Mouse (Mus musculus): ENCODE data around the gene Zbbx. TPM values are rescaled to one million over a fixed set of nuclear protein-coding genes. Genes with fewer than 3 reads are reported as not detected.

Gene Zbbx
- 0.31 and 0.71 TPM in 2 replicates for polyA plus RNA-seq (2014; fragmentation: Nextera tagmentation; extraction: Ambion mirVana)

DNA sequence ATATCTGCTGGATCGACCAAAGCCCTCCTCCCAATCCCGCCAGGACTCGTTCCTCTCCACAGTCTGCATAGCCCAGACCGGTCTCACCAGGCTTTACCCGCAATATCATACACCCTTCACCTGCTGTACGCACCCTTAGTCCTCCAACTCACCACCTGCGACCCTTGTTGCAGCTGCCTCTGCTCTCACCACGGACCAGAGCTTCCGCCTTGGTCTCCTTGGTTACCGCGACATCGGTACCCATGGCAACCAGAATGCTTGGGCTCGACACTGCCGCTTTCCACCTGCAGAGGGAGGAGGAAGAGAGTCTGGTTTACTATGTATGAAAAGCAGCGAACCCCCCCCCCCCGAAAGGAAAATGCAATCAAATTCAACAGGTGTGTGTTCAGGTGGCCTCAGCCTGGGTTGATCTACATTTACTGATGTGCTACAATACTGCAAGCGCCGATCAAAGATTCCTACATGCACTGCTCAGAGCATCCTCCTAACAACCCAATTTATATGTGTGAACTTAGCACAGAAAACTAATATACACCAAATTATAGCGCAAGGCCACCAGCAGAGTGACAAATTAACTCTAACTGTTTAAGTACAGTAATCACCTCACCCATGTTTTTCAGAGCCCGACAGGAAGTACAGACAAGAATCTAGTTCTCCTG is at the start of gene Zbbx:
Gene Zbbx (minus strand): TSS at position 197 of the 659 bp plus-strand sequence.
- H3K4me2 ChIP-seq (replicated peaks; ENCODE audit: low read depth, low read length), result peak within 1 kb of the TSS; percentile 40
- H3K9me3 ChIP-seq (ENCODE audit: control insufficient read depth, low read depth, low read length), result no peaks in the 10 kb centered on the region
- peak within 1 kb of the TSS; percentile 8; the same call in 1 of the 2 replicates for H3K4me3 ChIP-seq (ENCODE audit: low read depth, low read length)
- H3K27ac ChIP-seq (ENCODE audit: low read length), result no peak within 1 kb of the TSS
- H3K27me3 ChIP-seq (ENCODE audit: control insufficient read depth, insufficient read depth, low read length), result no peaks in the 10 kb centered on the region
- no peak within 1 kb of the TSS for H3K9ac ChIP-seq (replicated peaks; ENCODE audit: low read depth, low read length)
- no peaks in the 10 kb centered on the region for H3K4me1 ChIP-seq (ENCODE audit: control insufficient read depth, insufficient read depth, low read length)
- peak; percentile 89 for ATAC-seq (ENCODE audit: insufficient number of reproducible peaks, insufficient read depth, low FRiP score, low read depth)
- 14% methylated on average over 20 of the region's 20 CpGs for WGBS
- H3K36me3 ChIP-seq (ENCODE audit: control insufficient read depth, insufficient read depth, low read length), result no peaks in the 10 kb centered on the region

DNA sequence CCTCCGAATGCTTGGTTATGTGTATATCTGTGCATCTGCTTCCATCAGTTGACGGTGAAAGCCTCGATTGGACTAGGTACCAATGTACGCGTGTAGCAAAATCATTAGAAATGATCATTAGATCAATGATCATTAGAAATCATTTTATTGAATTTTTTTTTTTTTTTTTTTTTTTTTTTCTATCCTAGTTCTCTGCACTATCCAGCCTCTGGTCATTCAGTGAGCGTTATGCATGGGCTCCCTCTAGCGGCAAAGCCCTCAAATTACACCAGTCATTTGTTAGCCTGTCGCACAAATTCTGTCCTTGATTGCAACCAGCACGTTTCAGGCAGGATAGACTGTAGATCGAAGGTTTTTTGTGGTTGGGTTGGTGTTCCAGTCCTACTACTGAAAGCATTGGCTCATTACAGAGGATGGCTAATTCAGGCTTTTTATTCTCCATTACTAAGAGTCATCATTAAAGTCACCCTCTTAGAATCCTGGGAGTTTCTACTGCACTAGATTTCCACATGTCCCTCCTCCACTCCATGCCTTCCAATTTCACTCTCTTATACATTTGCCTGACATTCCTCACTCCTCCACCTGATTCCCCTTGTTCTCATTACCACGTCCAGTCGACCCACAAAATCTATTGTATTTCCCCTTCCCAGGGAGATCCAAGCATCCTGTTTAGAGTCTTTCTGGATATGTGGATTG is 38.1 kb upstream of the Zbbx start:
- H3K36me3 ChIP-seq (ENCODE audit: control insufficient read depth, insufficient read depth, low read length), result no peaks in the 10 kb centered on the region
- H3K27me3 ChIP-seq (ENCODE audit: control insufficient read depth, insufficient read depth, low read length), result no peaks in the 10 kb centered on the region
- no peaks in the 10 kb centered on the region for H3K9me3 ChIP-seq (ENCODE audit: control insufficient read depth, low read depth, low read length)
- ATAC-seq (ENCODE audit: insufficient number of reproducible peaks, insufficient read depth, low FRiP score, low read depth), result no peak
- 33% methylated on average over 12 of the region's 12 CpGs for WGBS
- no peak overlapping the region for H3K27ac ChIP-seq (ENCODE audit: low read length)
- H3K4me1 ChIP-seq (ENCODE audit: control insufficient read depth, insufficient read depth, low read length), result no peaks in the 10 kb centered on the region
- no peak overlapping the region for H3K4me3 ChIP-seq (ENCODE audit: low read depth, low read length)
- H3K9ac ChIP-seq (replicated peaks; ENCODE audit: low read depth, low read length), result no peak overlapping the region
- no peak overlapping the region for H3K4me2 ChIP-seq (replicated peaks; ENCODE audit: low read depth, low read length)

GRCm38 (mm10) chr3:75182606-75183005 is 17.8 kb upstream of the Zbbx start:
- WGBS, result 89% methylated on average over 1 of the region's 1 CpGs
- H3K4me2 ChIP-seq (replicated peaks; ENCODE audit: low read depth, low read length), result no peak overlapping the region
- no peaks in the 10 kb centered on the region for H3K36me3 ChIP-seq (ENCODE audit: control insufficient read depth, insufficient read depth, low read length)
- H3K9ac ChIP-seq (replicated peaks; ENCODE audit: low read depth, low read length), result no peak overlapping the region
- no peaks in the 10 kb centered on the region for H3K9me3 ChIP-seq (ENCODE audit: control insufficient read depth, low read depth, low read length)
- no peaks in the 10 kb centered on the region for H3K4me1 ChIP-seq (ENCODE audit: control insufficient read depth, insufficient read depth, low read length)
- no peaks in the 10 kb centered on the region for H3K27me3 ChIP-seq (ENCODE audit: control insufficient read depth, insufficient read depth, low read length)
- no peak overlapping the region for H3K4me3 ChIP-seq (ENCODE audit: low read depth, low read length)
- no peak for ATAC-seq (ENCODE audit: insufficient number of reproducible peaks, insufficient read depth, low FRiP score, low read depth)
- H3K27ac ChIP-seq (ENCODE audit: low read length), result no peak overlapping the region

DNA sequence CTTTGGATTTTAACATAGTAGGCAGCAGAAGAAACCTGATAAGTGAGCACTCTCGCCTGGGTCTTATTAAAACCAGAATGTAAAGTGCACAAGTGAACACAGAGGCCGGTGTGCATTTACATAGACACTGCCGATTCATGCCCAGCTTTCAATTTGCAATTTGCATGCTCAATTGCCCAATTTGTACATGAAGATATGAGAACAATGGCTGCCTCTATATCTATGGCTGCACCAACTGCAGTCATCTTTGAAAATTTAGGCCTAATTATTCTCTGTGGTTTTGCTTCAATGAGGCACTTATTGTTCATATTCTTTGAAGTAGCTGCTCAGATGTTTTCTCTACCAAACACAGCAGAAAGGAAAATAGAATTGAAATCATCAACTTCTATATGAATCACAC is 23.0 kb downstream of the Zbbx start:
- Histone ChIP-seq H3K4me1 (ENCODE audit: control insufficient read depth, insufficient read depth, low read length) (no peaks in the 10 kb centered on the region), H3K27ac (ENCODE audit: low read length) (no peak overlapping the region), H3K36me3 (ENCODE audit: control insufficient read depth, insufficient read depth, low read length) (no peaks in the 10 kb centered on the region), H3K9ac (replicated peaks; ENCODE audit: low read depth, low read length) (no peak overlapping the region), H3K9me3 (ENCODE audit: control insufficient read depth, low read depth, low read length) (no peaks in the 10 kb centered on the region), H3K4me2 (replicated peaks; ENCODE audit: low read depth, low read length) (no peak overlapping the region), H3K27me3 (ENCODE audit: control insufficient read depth, insufficient read depth, low read length) (no peaks in the 10 kb centered on the region), H3K4me3 (ENCODE audit: low read depth, low read length) (no peak overlapping the region)
- WGBS, result 61% methylated on average over 3 of the region's 3 CpGs
- no peak for ATAC-seq (ENCODE audit: insufficient number of reproducible peaks, insufficient read depth, low FRiP score, low read depth)

DNA sequence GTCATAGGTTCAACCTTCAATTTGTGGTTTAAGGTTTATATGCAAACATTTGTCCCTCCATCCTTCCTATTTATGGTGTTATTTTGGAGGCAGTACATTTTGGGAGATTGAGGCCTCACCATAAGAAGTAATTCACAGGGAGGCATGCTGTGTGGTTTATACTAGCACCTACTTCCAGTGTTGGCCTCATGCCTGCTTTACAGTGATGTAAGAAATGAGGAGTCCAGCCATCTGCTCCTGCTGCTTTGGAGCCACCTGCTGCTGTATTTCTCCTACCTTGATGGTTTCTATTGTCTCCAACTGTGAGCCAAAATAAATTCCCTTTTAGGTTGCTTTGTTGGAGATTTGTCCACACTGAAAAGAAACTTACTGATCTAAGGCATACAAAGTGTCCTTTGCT is 60.0 kb downstream of the Zbbx start:
- H3K4me2 ChIP-seq (replicated peaks; ENCODE audit: low read depth, low read length), result no peak overlapping the region
- H3K27me3 ChIP-seq (ENCODE audit: control insufficient read depth, insufficient read depth, low read length), result no peaks in the 10 kb centered on the region
- H3K4me3 ChIP-seq (ENCODE audit: low read depth, low read length), result no peak overlapping the region
- ATAC-seq (ENCODE audit: insufficient number of reproducible peaks, insufficient read depth, low FRiP score, low read depth), result no peak
- H3K27ac ChIP-seq (ENCODE audit: low read length), result no peak overlapping the region
- H3K9ac ChIP-seq (replicated peaks; ENCODE audit: low read depth, low read length), result no peak overlapping the region
- no peaks in the 10 kb centered on the region for H3K9me3 ChIP-seq (ENCODE audit: control insufficient read depth, low read depth, low read length)
- H3K4me1 ChIP-seq (ENCODE audit: control insufficient read depth, insufficient read depth, low read length), result no peaks in the 10 kb centered on the region
- no peaks in the 10 kb centered on the region for H3K36me3 ChIP-seq (ENCODE audit: control insufficient read depth, insufficient read depth, low read length)

GRCm38 (mm10) chr3:75085762-75086161 is 79.1 kb downstream of the Zbbx start:
- H3K4me2 ChIP-seq (replicated peaks; ENCODE audit: low read depth, low read length), result no peak overlapping the region
- no peak overlapping the region for H3K27ac ChIP-seq (ENCODE audit: low read length)
- no peaks in the 10 kb centered on the region for H3K27me3 ChIP-seq (ENCODE audit: control insufficient read depth, insufficient read depth, low read length)
- H3K4me1 ChIP-seq (ENCODE audit: control insufficient read depth, insufficient read depth, low read length), result no peaks in the 10 kb centered on the region
- no peak overlapping the region for H3K9ac ChIP-seq (replicated peaks; ENCODE audit: low read depth, low read length)
- H3K9me3 ChIP-seq (ENCODE audit: control insufficient read depth, low read depth, low read length), result no peaks in the 10 kb centered on the region
- no peak for ATAC-seq (ENCODE audit: insufficient number of reproducible peaks, insufficient read depth, low FRiP score, low read depth)
- no peaks in the 10 kb centered on the region for H3K36me3 ChIP-seq (ENCODE audit: control insufficient read depth, insufficient read depth, low read length)
- no peak overlapping the region for H3K4me3 ChIP-seq (ENCODE audit: low read depth, low read length)
- WGBS, result 76% methylated on average over 1 of the region's 1 CpGs

DNA sequence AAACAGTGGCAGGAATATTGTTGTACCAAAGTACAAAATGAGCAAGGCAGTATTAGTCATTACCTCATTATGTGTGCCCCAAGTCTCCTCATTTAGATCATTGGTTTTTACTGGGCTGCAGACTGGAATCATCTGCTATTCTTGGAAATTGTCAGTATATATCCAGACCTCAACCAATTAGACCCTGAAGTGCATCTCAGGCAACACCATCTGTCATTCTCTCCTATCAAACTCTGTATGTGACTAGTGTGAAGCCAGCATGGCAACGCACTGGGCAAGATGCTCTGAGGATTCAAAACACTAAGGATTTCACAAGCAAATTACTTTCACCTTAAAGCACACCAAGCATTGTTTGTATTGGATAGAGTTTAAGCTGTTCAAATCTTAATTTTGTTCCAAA is 85.9 kb downstream of the Zbbx start:
- H3K4me2 ChIP-seq (replicated peaks; ENCODE audit: low read depth, low read length), result no peak overlapping the region
- no peaks in the 10 kb centered on the region for H3K36me3 ChIP-seq (ENCODE audit: control insufficient read depth, insufficient read depth, low read length)
- no peak overlapping the region for H3K27ac ChIP-seq (ENCODE audit: low read length)
- no peaks in the 10 kb centered on the region for H3K9me3 ChIP-seq (ENCODE audit: control insufficient read depth, low read depth, low read length)
- 69% methylated on average over 1 of the region's 1 CpGs for WGBS
- no peak for ATAC-seq (ENCODE audit: insufficient number of reproducible peaks, insufficient read depth, low FRiP score, low read depth)
- H3K27me3 ChIP-seq (ENCODE audit: control insufficient read depth, insufficient read depth, low read length), result no peaks in the 10 kb centered on the region
- no peaks in the 10 kb centered on the region for H3K4me1 ChIP-seq (ENCODE audit: control insufficient read depth, insufficient read depth, low read length)
- H3K4me3 ChIP-seq (ENCODE audit: low read depth, low read length), result no peak overlapping the region
- H3K9ac ChIP-seq (replicated peaks; ENCODE audit: low read depth, low read length), result no peak overlapping the region

DNA sequence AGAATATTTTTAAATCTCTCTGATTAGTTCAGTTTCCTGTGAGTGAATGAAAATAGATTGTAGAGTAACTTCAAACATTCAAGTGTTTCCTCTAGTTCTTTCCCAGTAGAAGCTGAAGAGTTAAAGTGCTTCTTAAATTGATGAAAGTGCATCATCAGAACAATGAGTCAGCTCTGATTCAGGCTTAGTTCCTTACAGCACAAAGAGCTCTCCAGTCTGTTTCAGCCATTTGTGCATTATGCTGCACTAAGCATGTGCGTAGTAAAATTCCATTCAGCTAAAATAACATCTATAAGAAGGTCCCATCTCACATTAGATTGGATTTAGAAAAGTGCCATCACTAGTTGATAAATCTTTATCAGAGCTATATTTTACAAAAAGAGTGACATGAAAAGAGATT is 155.1 kb downstream of the Zbbx start:
- WGBS, result 89% methylated on average over 1 of the region's 1 CpGs

More for the DNA sequence above, 155.1 kb downstream of the Zbbx start:
- ATAC-seq (ENCODE audit: insufficient number of reproducible peaks, insufficient read depth, low FRiP score, low read depth), result no peak
- H3K4me1 ChIP-seq (ENCODE audit: control insufficient read depth, insufficient read depth, low read length), result no peaks in the 10 kb centered on the region
- H3K27ac ChIP-seq (ENCODE audit: low read length), result no peak overlapping the region
- no peaks in the 10 kb centered on the region for H3K36me3 ChIP-seq (ENCODE audit: control insufficient read depth, insufficient read depth, low read length)
- H3K27me3 ChIP-seq (ENCODE audit: control insufficient read depth, insufficient read depth, low read length), result no peaks in the 10 kb centered on the region
- no peak overlapping the region for H3K4me2 ChIP-seq (replicated peaks; ENCODE audit: low read depth, low read length)
- no peak overlapping the region for H3K4me3 ChIP-seq (ENCODE audit: low read depth, low read length)
- no peaks in the 10 kb centered on the region for H3K9me3 ChIP-seq (ENCODE audit: control insufficient read depth, low read depth, low read length)
- no peak overlapping the region for H3K9ac ChIP-seq (replicated peaks; ENCODE audit: low read depth, low read length)

All from stomach, embryonic 14.5 days (tissue).